Mouse (Mus musculus): ENCODE results near the gene Bach2. TPM values are rescaled to one million over a fixed set of nuclear protein-coding genes. Genes with fewer than 3 reads are reported as not detected.
A peak's percentile ranks its signal among the peaks of the same experiment; 100 is the strongest.

The Bach2 gene
- polyA plus RNA-seq, 1 experiment from 2014 or later, result 27.7 TPM

GRCm38 (mm10) chr4:32338451-32338850, 99.8 kb downstream of the Bach2 start:
- no peak for ATAC-seq (ENCODE audit: low FRiP score)
- Histone ChIP-seq H3K36me3 (replicated peaks) (no peaks in the 10 kb centered on the region), H3K9ac (no peak overlapping the region), H3K27me3 (no peaks in the 10 kb centered on the region), H3K4me1 (peaks cover 25% of the 10 kb centered on the region), H3K27ac (no peak overlapping the region), H3K9me3 (no peaks in the 10 kb centered on the region), H3K4me3 (replicated peaks) (no peak overlapping the region), H3K4me2 (no peak overlapping the region)
- WGBS, result 85% methylated on average over 10 of the region's 10 CpGs

GRCm38 (mm10) chr4:32340844-32341243, 102.2 kb downstream of the Bach2 start:
- ATAC-seq (ENCODE audit: low FRiP score), result no peak

GRCm38 (mm10) chr4:32342269-32342668, 103.7 kb downstream of the Bach2 start:
- no peak for ATAC-seq (ENCODE audit: low FRiP score)
- peaks cover 28% of the 10 kb centered on the region for H3K4me1 ChIP-seq
- H3K27me3 ChIP-seq, result no peaks in the 10 kb centered on the region
- H3K4me3 ChIP-seq (replicated peaks), result no peak overlapping the region
- H3K9me3 ChIP-seq, result no peaks in the 10 kb centered on the region
- no peaks in the 10 kb centered on the region for H3K36me3 ChIP-seq (replicated peaks)
- H3K9ac ChIP-seq, result no peak overlapping the region
- H3K4me2 ChIP-seq, result no peak overlapping the region
- 78% methylated on average over 7 of the region's 7 CpGs for WGBS
- no peak overlapping the region for H3K27ac ChIP-seq

More at GRCm38 (mm10) chr4:32340844-32341243, 102.2 kb downstream of the Bach2 start:
- H3K9ac ChIP-seq, result no peak overlapping the region
- WGBS, result 17% methylated on average over 7 of the region's 7 CpGs
- no peaks in the 10 kb centered on the region for H3K27me3 ChIP-seq
- no peaks in the 10 kb centered on the region for H3K9me3 ChIP-seq
- H3K4me2 ChIP-seq, result no peak overlapping the region
- H3K4me3 ChIP-seq (replicated peaks), result no peak overlapping the region
- H3K4me1 ChIP-seq, result peaks cover 28% of the 10 kb centered on the region
- H3K27ac ChIP-seq, result no peak overlapping the region
- no peaks in the 10 kb centered on the region for H3K36me3 ChIP-seq (replicated peaks)

GRCm38 (mm10) chr4:32343256-32344165, 104.9 kb downstream of the Bach2 start:
- 62% methylated on average over 14 of the region's 14 CpGs for WGBS
- H3K27ac ChIP-seq, result 0 out of 2 replicates have a peak overlapping the region, but pooled peaks have one; percentile 46
- no peak for ATAC-seq (ENCODE audit: low FRiP score)
- no peak overlapping the region for H3K4me2 ChIP-seq
- no peaks in the 10 kb centered on the region for H3K27me3 ChIP-seq
- no peak overlapping the region for H3K4me3 ChIP-seq (replicated peaks)
- no peaks in the 10 kb centered on the region for H3K9me3 ChIP-seq
- peaks cover 18% of the 10 kb centered on the region for H3K4me1 ChIP-seq
- no peak overlapping the region for H3K9ac ChIP-seq
- H3K36me3 ChIP-seq (replicated peaks), result no peaks in the 10 kb centered on the region

- no peak overlapping the region for H3K27ac ChIP-seq
- H3K36me3 ChIP-seq (replicated peaks), result no peaks in the 10 kb centered on the region
- WGBS, result 83% methylated on average over 9 of the region's 9 CpGs
- H3K4me2 ChIP-seq, result no peak overlapping the region
- no peaks in the 10 kb centered on the region for H3K27me3 ChIP-seq
- H3K4me3 ChIP-seq (replicated peaks), result no peak overlapping the region
- no peak overlapping the region for H3K9ac ChIP-seq
- no peaks in the 10 kb centered on the region for H3K9me3 ChIP-seq
- H3K4me1 ChIP-seq, result peaks cover 18% of the 10 kb centered on the region
- ATAC-seq (ENCODE audit: low FRiP score), result no peak
These were observed 105.7 kb downstream of the Bach2 start for GRCm38 (mm10) chr4:32344276-32344675.

- Histone ChIP-seq H3K9ac (no peak overlapping the region), H3K4me2 (no peak overlapping the region), H3K4me1 (peaks cover 26% of the 10 kb centered on the region), H3K27ac (no peak overlapping the region), H3K27me3 (no peaks in the 10 kb centered on the region), H3K9me3 (no peaks in the 10 kb centered on the region), H3K36me3 (replicated peaks) (no peaks in the 10 kb centered on the region), H3K4me3 (replicated peaks) (no peak overlapping the region)
- no peak for ATAC-seq (ENCODE audit: low FRiP score)
- WGBS, result 86% methylated on average over 6 of the region's 6 CpGs
These were observed 108.6 kb downstream of the Bach2 start for GRCm38 (mm10) chr4:32347202-32347601.

- Histone ChIP-seq H3K27me3 (no peaks in the 10 kb centered on the region), H3K9ac (no peak overlapping the region), H3K36me3 (replicated peaks) (no peaks in the 10 kb centered on the region), H3K9me3 (no peaks in the 10 kb centered on the region), H3K4me3 (replicated peaks) (no peak overlapping the region), H3K4me2 (no peak overlapping the region), H3K4me1 (peaks cover 31% of the 10 kb centered on the region), H3K27ac (no peak overlapping the region)
- ATAC-seq (ENCODE audit: low FRiP score), result no peak
- 88% methylated on average over 5 of the region's 5 CpGs for WGBS
These were observed 109.1 kb downstream of the Bach2 start for GRCm38 (mm10) chr4:32347711-32348110.

GRCm38 (mm10) chr4:32349361-32349760, 110.8 kb downstream of the Bach2 start:
- no peaks in the 10 kb centered on the region for H3K27me3 ChIP-seq
- H3K36me3 ChIP-seq (replicated peaks), result no peaks in the 10 kb centered on the region
- no peak overlapping the region for H3K27ac ChIP-seq
- 89% methylated on average over 5 of the region's 5 CpGs for WGBS
- H3K4me3 ChIP-seq (replicated peaks), result no peak overlapping the region
- no peaks in the 10 kb centered on the region for H3K9me3 ChIP-seq
- H3K4me2 ChIP-seq, result no peak overlapping the region
- ATAC-seq (ENCODE audit: low FRiP score), result no peak
- peaks cover 28% of the 10 kb centered on the region for H3K4me1 ChIP-seq
- no peak overlapping the region for H3K9ac ChIP-seq

GRCm38 (mm10) chr4:32351236-32351635, 112.6 kb downstream of the Bach2 start:
- H3K9me3 ChIP-seq, result no peaks in the 10 kb centered on the region
- H3K36me3 ChIP-seq (replicated peaks), result no peaks in the 10 kb centered on the region
- peak overlapping the region; percentile 19 for H3K4me2 ChIP-seq
- H3K27ac ChIP-seq, result peak overlapping the region; percentile 37
- no peaks in the 10 kb centered on the region for H3K27me3 ChIP-seq
- H3K4me3 ChIP-seq (replicated peaks), result no peak overlapping the region
- H3K4me1 ChIP-seq, result peaks cover 28% of the 10 kb centered on the region
- 2% methylated on average over 10 of the region's 10 CpGs for WGBS
- ATAC-seq (ENCODE audit: low FRiP score), result peak; percentile 54; the same call in 1 of the 2 replicates
- H3K9ac ChIP-seq, result no peak overlapping the region

- H3K4me2 ChIP-seq, result peak overlapping the region; percentile 4; the same call in 1 of the 2 replicates
- 53% methylated on average over 18 of the region's 18 CpGs for WGBS
These were observed 113.2 kb downstream of the Bach2 start for GRCm38 (mm10) chr4:32351661-32352246.

GRCm38 (mm10) chr4:32352442-32352841, 113.8 kb downstream of the Bach2 start:
- WGBS, result 68% methylated on average over 8 of the region's 8 CpGs
- H3K9me3 ChIP-seq, result no peaks in the 10 kb centered on the region
- no peak overlapping the region for H3K9ac ChIP-seq
- peak overlapping the region; percentile 10; the same call in 1 of the 2 replicates for H3K27ac ChIP-seq
- no peak overlapping the region for H3K4me2 ChIP-seq
- H3K36me3 ChIP-seq (replicated peaks), result no peaks in the 10 kb centered on the region
- no peaks in the 10 kb centered on the region for H3K27me3 ChIP-seq
- H3K4me1 ChIP-seq, result peaks cover 29% of the 10 kb centered on the region
- H3K4me3 ChIP-seq (replicated peaks), result no peak overlapping the region
- ATAC-seq (ENCODE audit: low FRiP score), result no peak

More at GRCm38 (mm10) chr4:32351661-32352246, 113.2 kb downstream of the Bach2 start:
- Histone ChIP-seq H3K27ac (peak overlapping the region; percentile 59; the same call in 1 of the 2 replicates), H3K9me3 (no peaks in the 10 kb centered on the region), H3K4me1 (peaks cover 28% of the 10 kb centered on the region), H3K36me3 (replicated peaks) (no peaks in the 10 kb centered on the region), H3K9ac (no peak overlapping the region), H3K4me3 (replicated peaks) (no peak overlapping the region), H3K27me3 (no peaks in the 10 kb centered on the region)
- peak; percentile 72; the same call in 1 of the 2 replicates for ATAC-seq (ENCODE audit: low FRiP score)

- H3K27ac ChIP-seq, result peak overlapping the region; percentile 10; the same call in 1 of the 2 replicates
These were observed 114.2 kb downstream of the Bach2 start for GRCm38 (mm10) chr4:32352842-32353241.

More at GRCm38 (mm10) chr4:32352842-32353241, 114.2 kb downstream of the Bach2 start:
- WGBS, result 37% methylated on average over 4 of the region's 4 CpGs
- no peaks in the 10 kb centered on the region for H3K36me3 ChIP-seq (replicated peaks)
- no peaks in the 10 kb centered on the region for H3K27me3 ChIP-seq
- no peaks in the 10 kb centered on the region for H3K9me3 ChIP-seq
- H3K4me3 ChIP-seq (replicated peaks), result no peak overlapping the region
- H3K4me1 ChIP-seq, result peaks cover 33% of the 10 kb centered on the region
- H3K9ac ChIP-seq, result no peak overlapping the region
- H3K4me2 ChIP-seq, result no peak overlapping the region
- ATAC-seq (ENCODE audit: low FRiP score), result no peak

Measured in forebrain, embryonic 12.5 days (tissue).